Mouse (Mus musculus): ENCODE data around the gene Batf2.

GRCm38 (mm10) chr19:6181629-6182028, 40.8 kb downstream of the Batf2 start:
- TF ChIP-seq CTCF (conservative IDR thresholded peaks at IDR 0.05; ENCODE audit: insufficient read depth, insufficient read length, low read depth, low read length) (no peak), POLR2A (IDR thresholded peaks at IDR 0.05; ENCODE audit: low read depth, low read length) (no peak)

Data from kidney, adult 2 months (tissue).